Mouse (Mus musculus) brain, embryonic 18.5 days (tissue): ENCODE data around the gene Zmiz2.
A peak's percentile ranks its signal among the peaks of the same experiment; 100 is the strongest.
"Not testable (repeated sequence)": the region's sequence is repeated elsewhere in the genome, so short reads cannot be mapped to it uniquely, and the experiment has no call there.

Source experiments
- DNase-seq: peaks from one replicate; pipeline ENCODE4 v3.0.0-alpha.2; 2012; ENCODE audit warnings: low read depth, low spot score

The Zmiz2 gene

GRCm38 (mm10) chr11:6420283-6420703, 31.4 kb downstream of the Zmiz2 start:
- no peak for DNase-seq

GRCm38 (mm10) chr11:6420722-6421350, 32.0 kb downstream of the Zmiz2 start:
- no peak for DNase-seq

- DNase-seq: no peak
These were observed 41.3 kb downstream of the Zmiz2 start for GRCm38 (mm10) chr11:6430186-6430585.

GRCm38 (mm10) chr11:6436442-6436841, 47.6 kb downstream of the Zmiz2 start:
- DNase-seq: no peak

GRCm38 (mm10) chr11:6437667-6438066, 48.8 kb downstream of the Zmiz2 start:
- no peak for DNase-seq

- no peak for DNase-seq
These were observed 51.3 kb downstream of the Zmiz2 start for GRCm38 (mm10) chr11:6440171-6440570.

GRCm38 (mm10) chr11:6442566-6442965, 53.7 kb downstream of the Zmiz2 start:
- no peak for DNase-seq

GRCm38 (mm10) chr11:6443102-6443501, 54.2 kb downstream of the Zmiz2 start:
- DNase-seq: no peak

GRCm38 (mm10) chr11:6443727-6444076, 54.8 kb downstream of the Zmiz2 start:
- no peak for DNase-seq

GRCm38 (mm10) chr11:6444077-6444853, 55.4 kb downstream of the Zmiz2 start, which contains the start of gene H2afv:
Gene H2afv, minus strand, starts transcription at chr11:6444443.
- DNase-seq: peak; percentile 99

- no peak for DNase-seq
These were observed 56.6 kb downstream of the Zmiz2 start for GRCm38 (mm10) chr11:6445441-6445840.

GRCm38 (mm10) chr11:6445951-6446350, 57.1 kb downstream of the Zmiz2 start:
- no peak for DNase-seq

- DNase-seq: no peak
These were observed 58.6 kb downstream of the Zmiz2 start for GRCm38 (mm10) chr11:6447493-6447892.

GRCm38 (mm10) chr11:6448155-6448554, 59.3 kb downstream of the Zmiz2 start:
- not testable (repeated sequence) for DNase-seq
